Mouse (Mus musculus) CH12.LX (cell line): ENCODE measurements around the gene L3mbtl1. TPM values are rescaled to one million over a fixed set of nuclear protein-coding genes. Genes with fewer than 3 reads are reported as not detected.

ENCODE experiments used
- DNase-seq: peaks from one replicate; pipeline ENCODE4 v3.0.0-alpha.2; 2013; ENCODE audit errors: extremely low read depth
- H3K27ac ChIP-seq: 2 replicates; pipeline ENCODE4 v1.5.1; 2012; ENCODE audit warnings: low read depth, mild to moderate bottlenecking, control low read depth, moderate library complexity; ENCODE audit not compliant: insufficient read depth
- H3K27me3 ChIP-seq: replicated peaks from 2 replicates; pipeline ENCODE3; 2012; ENCODE audit warnings: inconsistent platforms
- H3K36me3 ChIP-seq, 2 experiments: replicated peaks in 1 of 2; 2 replicates each; pipeline versions ENCODE3 to v1.6.1; 2012; ENCODE audit warnings: inconsistent platforms in 1 of 2, low read length in 1 of 2, mild to moderate bottlenecking in 1 of 2, mixed read lengths in 1 of 2, moderate library complexity in 1 of 2; ENCODE audit not compliant: control insufficient read depth in 1 of 2, insufficient read depth in 1 of 2
- H3K4me1 ChIP-seq, 2 experiments: 2 replicates each; pipeline ENCODE4 v1.6.1; 2012; ENCODE audit warnings: inconsistent platforms in 1 of 2, moderate library complexity in 1 of 2; ENCODE audit not compliant: insufficient read depth in 2 of 2, control insufficient read depth in 1 of 2
- H3K4me2 ChIP-seq: 2 replicates; pipeline ENCODE4 v1.6.1; 2012; ENCODE audit warnings: low read depth, mild to moderate bottlenecking, control low read depth; ENCODE audit not compliant: poor library complexity, insufficient read depth, severe bottlenecking
- H3K4me3 ChIP-seq, 3 experiments: fragments of 150-350 bp in 1 of 3; sonication (generic) in 1 of 3; replicated peaks in 1 of 3; 2 replicates each; pipeline versions ENCODE3 to v1.5.1; 2011 to 2012; ENCODE audit warnings: low read depth in 2 of 3, low read length in 2 of 3, mild to moderate bottlenecking in 2 of 3, moderate library complexity in 2 of 3, control low read depth in 1 of 3, improper control_type of control experiment in 1 of 3, inconsistent platforms in 1 of 3, mixed read lengths in 1 of 3; ENCODE audit not compliant: poor library complexity in 1 of 3
- H3K79me2 ChIP-seq: replicated peaks from 2 replicates; pipeline ENCODE4 v1.6.1; 2012; ENCODE audit warnings: mild to moderate bottlenecking, moderate library complexity; ENCODE audit not compliant: control insufficient read depth, poor library complexity, insufficient read depth, severe bottlenecking; ENCODE audit errors: extremely low read depth
- H3K9ac ChIP-seq: 2 replicates; pipeline ENCODE4 v1.6.1; 2012; ENCODE audit warnings: low read depth, mild to moderate bottlenecking, control low read depth, moderate library complexity; ENCODE audit not compliant: insufficient read depth
- H3K9me3 ChIP-seq: replicated peaks from 2 replicates; pipeline ENCODE3; 2012; ENCODE audit warnings: low read length, inconsistent platforms, mixed read lengths
- CHD1 ChIP-seq: IDR thresholded peaks from 2 replicates; pipeline ENCODE4 v1.6.1; 2012; ENCODE audit warnings: low read depth, low read length, improper control_type of control experiment, inconsistent platforms
- CHD2 ChIP-seq: IDR thresholded peaks from 2 replicates; pipeline ENCODE4 v1.6.1; 2011; ENCODE audit warnings: low read length, improper control_type of control experiment
- E2F4 ChIP-seq: IDR thresholded peaks from 2 replicates; pipeline ENCODE4 v1.6.1; 2011; ENCODE audit warnings: low read depth, low read length, improper control_type of control experiment; ENCODE audit not compliant: insufficient replicate concordance
- ELF1 ChIP-seq: IDR thresholded peaks from 2 replicates; pipeline ENCODE4 v1.6.1; 2014; ENCODE audit warnings: low read depth, mild to moderate bottlenecking, inconsistent platforms, low read length, improper control_type of control experiment
- EP300 ChIP-seq: IDR thresholded peaks from 2 replicates; pipeline ENCODE4 v1.6.1; 2011; ENCODE audit warnings: low read length, improper control_type of control experiment
- ETS1 ChIP-seq: conservative IDR thresholded peaks from 2 replicates; pipeline ENCODE4 v1.6.1; 2012; ENCODE audit warnings: low read depth, mild to moderate bottlenecking, inconsistent platforms, low read length, improper control_type of control experiment, moderate library complexity
- GABPA ChIP-seq: IDR thresholded peaks from 2 replicates; pipeline ENCODE4 v1.6.1; 2012; ENCODE audit warnings: low read depth, low read length, improper control_type of control experiment, inconsistent platforms; ENCODE audit not compliant: insufficient replicate concordance
- IRF4 ChIP-seq: IDR thresholded peaks from 2 replicates; pipeline ENCODE4 v1.6.1; 2014; ENCODE audit warnings: low read depth, mild to moderate bottlenecking, inconsistent platforms, low read length, improper control_type of control experiment
- JUN ChIP-seq: IDR thresholded peaks from 2 replicates; pipeline ENCODE4 v1.6.1; 2011; ENCODE audit warnings: low read depth, mild to moderate bottlenecking, low read length, improper control_type of control experiment, moderate library complexity; ENCODE audit not compliant: insufficient read depth
- JUND ChIP-seq: conservative IDR thresholded peaks from 2 replicates; pipeline ENCODE4 v1.6.1; 2011; ENCODE audit warnings: low read depth, low read length, improper control_type of control experiment
- MAZ ChIP-seq: IDR thresholded peaks from 2 replicates; pipeline ENCODE4 v1.6.1; 2012; ENCODE audit warnings: low read depth, mild to moderate bottlenecking, inconsistent platforms, low read length, improper control_type of control experiment, moderate library complexity
- MEF2A ChIP-seq: IDR thresholded peaks from 2 replicates; pipeline ENCODE4 v1.6.1; 2014; ENCODE audit warnings: low read depth, mild to moderate bottlenecking, inconsistent platforms, low read length, improper control_type of control experiment, borderline replicate concordance
- MXI1 ChIP-seq: IDR thresholded peaks from 2 replicates; pipeline ENCODE4 v1.6.1; 2011; ENCODE audit warnings: mild to moderate bottlenecking, low read depth, low read length, improper control_type of control experiment
- MYC ChIP-seq: IDR thresholded peaks from 2 replicates; pipeline ENCODE4 v1.6.1; 2011; ENCODE audit warnings: low read depth, mild to moderate bottlenecking, improper control_type of control experiment, low read length
- PAX5 ChIP-seq: IDR thresholded peaks from 2 replicates; pipeline ENCODE4 v1.6.1; 2012; ENCODE audit warnings: low read length, inconsistent platforms, mixed read lengths
- RAD21 ChIP-seq: IDR thresholded peaks from 2 replicates; pipeline ENCODE4 v1.6.1; 2011; ENCODE audit warnings: low read depth, mild to moderate bottlenecking, low read length, improper control_type of control experiment, moderate library complexity
- RCOR1 ChIP-seq: conservative IDR thresholded peaks from 2 replicates; pipeline ENCODE4 v1.6.1; 2012; ENCODE audit warnings: low read depth, mild to moderate bottlenecking, inconsistent platforms, low read length, improper control_type of control experiment
- SIN3A ChIP-seq: IDR thresholded peaks from 2 replicates; pipeline ENCODE4 v1.6.1; 2012; ENCODE audit warnings: low read length, improper control_type of control experiment, inconsistent platforms
- UBTF ChIP-seq: IDR thresholded peaks from 2 replicates; pipeline ENCODE4 v1.6.1; 2012; ENCODE audit warnings: low read depth, mild to moderate bottlenecking, inconsistent platforms, low read length, improper control_type of control experiment, moderate library complexity
- USF1 ChIP-seq: IDR thresholded peaks from 2 replicates; pipeline ENCODE4 v1.6.1; 2014; ENCODE audit warnings: low read depth, mild to moderate bottlenecking, inconsistent platforms, low read length, improper control_type of control experiment
- ZC3H11A ChIP-seq: IDR thresholded peaks from 2 replicates; pipeline ENCODE4 v1.6.1; 2012; ENCODE audit warnings: low read depth, mild to moderate bottlenecking, inconsistent platforms, low read length, improper control_type of control experiment
- ZMIZ1 ChIP-seq: IDR thresholded peaks from 2 replicates; pipeline ENCODE4 v1.6.1; 2012; ENCODE audit warnings: low read depth, mild to moderate bottlenecking, inconsistent platforms, low read length, improper control_type of control experiment
- ZNF384 ChIP-seq: IDR thresholded peaks from 2 replicates; pipeline ENCODE4 v1.6.1; 2012; ENCODE audit warnings: low read depth, low read length, improper control_type of control experiment, inconsistent platforms
- dilution Hi-C: fragments of 300-500 bp; cut with MboI; formaldehyde crosslinking; loops from 2 replicates; pipeline ENCODE4 v1.14.3; 2020; ENCODE audit warnings: low sequenced_read_pairs; ENCODE audit not compliant: extremely low pct_unique_long_range_greater_than_20kb, extremely low pct_ligation_motif_present
- in situ Hi-C: fragments of 300-500 bp; cut with MboI; formaldehyde crosslinking; loops from 3 replicates; pipeline ENCODE4 v1.14.3; 2019; ENCODE audit warnings: low sequenced_read_pairs, low pct_ligation_motif_present, low pct_unique_long_range_greater_than_20kb, mixed read lengths
- polyA plus RNA-seq: library from polyadenylated mRNA; unstranded; fragments of >175 nt; gene quantifications from 2 replicates; pipeline ENCODE4 v1.2.1, GENCODE M21; 2012; ENCODE audit warnings: low read depth; ENCODE audit not compliant: insufficient read length
- total RNA-seq, 2 experiments: library from RNA; depleted of rRNA; stranded (reverse); fragments of 300-350 nt in 1 of 2; fragments of >200 nt in 1 of 2; gene quantifications; 2 replicates each; pipeline ENCODE4 v1.2.3; 2012 to 2014

The L3mbtl1 gene
- total and polyA plus RNA-seq, 3 experiments, result 0.09 TPM; not detected in 2

- Histone ChIP-seq H3K4me1 (peaks cover 0 to 4% of the 10 kb centered on the region in 2 experiments; a peak in 2 of 4 replicates), H3K27me3 (peaks cover 47% of the 10 kb centered on the region), H3K9ac (no peak overlapping the region), H3K27ac (no peak overlapping the region), H3K36me3 (no peaks in the 10 kb centered on the region), H3K4me3 (no peak overlapping the region), H3K79me2 (no peaks in the 10 kb centered on the region), H3K4me2 (no peak overlapping the region), H3K9me3 (no peaks in the 10 kb centered on the region)
- TF ChIP-seq MEF2A, result no peak
- no peak for TF ChIP-seq RAD21
- TF ChIP-seq GABPA, result no peak
- TF ChIP-seq RCOR1, result no peak
- no peak for TF ChIP-seq ETS1
- TF ChIP-seq USF1, result no peak
- TF ChIP-seq MXI1, result no peak
- no peak for TF ChIP-seq JUN
- no peak for TF ChIP-seq IRF4
- no peak for TF ChIP-seq ZNF384
- TF ChIP-seq ZC3H11A, result no peak
- TF ChIP-seq JUND, result no peak
- no peak for TF ChIP-seq ZMIZ1
- TF ChIP-seq PAX5, result no peak
- TF ChIP-seq SIN3A, result no peak
- TF ChIP-seq MYC, result no peak
- TF ChIP-seq CHD2, result no peak
- TF ChIP-seq MAZ, result no peak
- dilution Hi-C loops (no loop called here), in situ Hi-C loops (no loop called here)
- no peak for DNase-seq
Observed at GRCm38 (mm10) chr2:162972752-162973151, 29.5 kb downstream of the L3mbtl1 start.

GRCm38 (mm10) chr2:162973206-162973605 is 29.9 kb downstream of the L3mbtl1 start:
- no peak for DNase-seq
- no peaks in the 10 kb centered on the region for H3K36me3 ChIP-seq
- dilution Hi-C loops (no loop called here), in situ Hi-C loops (no loop called here)
- no peaks in the 10 kb centered on the region for H3K79me2 ChIP-seq
- TF ChIP-seq PAX5 (no peak), EP300 (no peak), JUND (no peak), UBTF (no peak), MEF2A (no peak), ELF1 (no peak), CHD1 (no peak), RAD21 (no peak), USF1 (no peak), CHD2 (no peak), E2F4 (no peak), MXI1 (no peak)
- H3K4me2 ChIP-seq, result no peak overlapping the region
- H3K9ac ChIP-seq, result no peak overlapping the region
- no peak overlapping the region for H3K4me3 ChIP-seq
- no peak overlapping the region for H3K27ac ChIP-seq
- peaks cover 0 to 4% of the 10 kb centered on the region in 2 experiments; a peak in 2 of 4 replicates for H3K4me1 ChIP-seq
- H3K27me3 ChIP-seq, result peaks cover 50% of the 10 kb centered on the region
- no peaks in the 10 kb centered on the region for H3K9me3 ChIP-seq
